Mouse (Mus musculus) liver, embryonic 14.5 days (tissue): ENCODE data around the gene Klf1. TPM values are rescaled to one million over a fixed set of nuclear protein-coding genes. Genes with fewer than 3 reads are reported as not detected.

Experiments
- ATAC-seq: fragments of 200-750 bp; cut with Nextera tagmentation; 2 replicates; pipeline ENCODE4 v1.8.0; 2017; ENCODE audit warnings: moderate number of reproducible peaks, mild to moderate bottlenecking, moderate library complexity; ENCODE audit not compliant: insufficient read depth
- DNase-seq, 3 experiments: peaks; one replicate each; pipeline ENCODE4 v3.0.0-alpha.2; 2012 to 2013; ENCODE audit warnings: low read depth in 3 of 3, low spot score in 3 of 3
- H3K27ac ChIP-seq: fragments of 300-500 bp; sonication (generic); 2 replicates; pipeline ENCODE4 v1.5.1; 2014; ENCODE audit warnings: moderate library complexity, mild to moderate bottlenecking, control low read depth, inconsistent platforms
- H3K27me3 ChIP-seq: fragments of 300-500 bp; sonication (generic); 2 replicates; pipeline ENCODE4 v1.6.1; 2014; ENCODE audit warnings: mild to moderate bottlenecking, low read length, moderate library complexity; ENCODE audit not compliant: control insufficient read depth, insufficient read depth
- H3K36me3 ChIP-seq: fragments of 300-500 bp; sonication (generic); replicated peaks from 2 replicates; pipeline ENCODE4 v1.6.1; 2014; ENCODE audit warnings: low read depth; ENCODE audit not compliant: control insufficient read depth, insufficient read depth
- H3K4me1 ChIP-seq, 2 experiments: fragments of 200-500 bp in 1 of 2; fragments of 300-500 bp in 1 of 2; sonication (generic) in 1 of 2; replicated peaks; 2 replicates each; pipeline ENCODE4 v1.6.1; 2012 to 2014; ENCODE audit warnings: antibody characterized with exemption in 1 of 2, inconsistent platforms in 1 of 2, low read length in 1 of 2; ENCODE audit not compliant: control insufficient read depth in 2 of 2, insufficient read depth in 2 of 2
- H3K4me2 ChIP-seq: fragments of 300-500 bp; sonication (generic); 2 replicates; pipeline ENCODE4 v1.6.1; 2014; ENCODE audit warnings: low read depth, mild to moderate bottlenecking, control low read depth, moderate library complexity
- H3K4me3 ChIP-seq, 2 experiments: fragments of 200-500 bp in 1 of 2; fragments of 300-500 bp in 1 of 2; sonication (generic) in 1 of 2; 2 replicates each; pipeline ENCODE4 v1.5.1; 2012 to 2014; ENCODE audit warnings: low read depth in 2 of 2, low read length in 2 of 2, mild to moderate bottlenecking in 2 of 2, control low read depth in 1 of 2, inconsistent platforms in 1 of 2, moderate library complexity in 1 of 2; ENCODE audit not compliant: insufficient read depth in 1 of 2
- H3K9ac ChIP-seq: fragments of 300-500 bp; sonication (generic); replicated peaks from 2 replicates; pipeline ENCODE4 v1.6.1; 2014; ENCODE audit warnings: mild to moderate bottlenecking, control low read depth, moderate library complexity
- H3K9me3 ChIP-seq: fragments of 300-500 bp; sonication (generic); 2 replicates; pipeline ENCODE4 v1.6.1; 2016; ENCODE audit warnings: low read length, mixed read lengths; ENCODE audit not compliant: control insufficient read depth
- CTCF ChIP-seq: IDR thresholded peaks from 2 replicates; pipeline ENCODE4 v1.5.1; 2016; ENCODE audit warnings: antibody characterized with exemption, low read depth, control low read depth
- EP300 ChIP-seq: IDR thresholded peaks from 2 replicates; pipeline ENCODE4 v1.6.1; 2016; ENCODE audit warnings: antibody characterized with exemption, low read depth
- WGBS: fragments of 180-500 bp; shearing (Covaris S2); extraction: QIAGEN DNeasy Blood & Tissue Kit; methylation state at CpG from one replicate; pipeline ENCODE4 v1.1.7; 2014; ENCODE audit not compliant: insufficient replicate concordance; 5-methylcytosine and 5-hydroxymethylcytosine counted together
- polyA plus RNA-seq, 2 experiments: library from polyadenylated mRNA; depleted of rRNA in 1 of 2; stranded (reverse) in 1 of 2; unstranded in 1 of 2; fragments of >200 nt; fragmentation: Nextera tagmentation in 1 of 2; extraction: Ambion mirVana in 1 of 2; gene quantifications; 2 replicates each; pipeline versions ENCODE4 v1.2.1 to v1.2.3; 2012 to 2014

Klf1 gene
- polyA plus RNA-seq, 2 experiments, result 209 to 522 TPM

GRCm38 (mm10) chr8:84895963-84896362 is 5.8 kb upstream of the Klf1 start:
- ATAC-seq (no peak), DNase-seq (no peak)
- Histone ChIP-seq H3K36me3 (peaks cover 4% of the 10 kb centered on the region; the same call in 1 of the 2 replicates), H3K4me2 (no peak overlapping the region), H3K27ac (no peak overlapping the region), H3K27me3 (no peaks in the 10 kb centered on the region), H3K9ac (no peak overlapping the region), H3K4me1 (peaks cover 23 to 43% of the 10 kb centered on the region in 2 experiments), H3K9me3 (no peaks in the 10 kb centered on the region), H3K4me3 (no peak overlapping the region)
- TF ChIP-seq CTCF, result no peak
- no peak for TF ChIP-seq EP300
- WGBS, result 74% methylated on average over 5 of the region's 5 CpGs

DNA sequence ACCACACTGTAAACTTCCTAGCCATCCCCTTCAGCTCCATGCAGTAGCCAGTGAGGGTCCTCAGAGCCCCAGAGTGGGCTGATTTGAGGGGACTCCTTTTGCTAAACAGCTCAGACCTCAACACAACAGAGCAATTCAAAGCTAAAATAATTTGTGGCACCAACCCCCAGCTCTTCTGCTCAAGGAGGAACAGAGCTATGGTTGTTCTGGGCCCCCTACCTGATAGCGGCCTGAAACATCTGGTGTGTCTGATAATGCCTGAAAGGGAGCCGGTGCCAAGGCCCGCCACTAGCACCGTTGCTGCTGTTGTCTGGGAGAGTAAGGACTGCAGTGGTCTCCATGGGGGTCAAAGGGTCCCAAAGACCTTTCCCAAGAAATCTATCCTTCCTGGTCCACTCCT is 657 bp upstream of the Klf1 start:
- WGBS, result 7% methylated on average over 4 of the region's 4 CpGs
- peak; percentile 80 for ATAC-seq
- H3K4me2 ChIP-seq, result peak overlapping the region; percentile 97

GRCm38 (mm10) chr8:84902367-84902919 is 715 bp downstream of the Klf1 start:
- peak overlapping the region; percentile 97 for H3K27ac ChIP-seq
- DNase-seq, result no peak
- peak overlapping the region; percentile 99 for H3K9ac ChIP-seq
- WGBS, result 1% methylated on average over 24 of the region's 24 CpGs
- peak overlapping the region; percentile 77 to 92 for H3K4me3 ChIP-seq
- H3K9me3 ChIP-seq, result no peaks in the 10 kb centered on the region
- peaks cover 24 to 27% of the 10 kb centered on the region in 2 experiments for H3K4me1 ChIP-seq
- no peaks in the 10 kb centered on the region for H3K27me3 ChIP-seq
- H3K36me3 ChIP-seq, result peaks cover 26% of the 10 kb centered on the region
- TF ChIP-seq EP300, result no peak
- TF ChIP-seq CTCF, result no peak
- peak overlapping the region; percentile 97 for H3K4me2 ChIP-seq
- ATAC-seq, result no peak

More for the DNA sequence above, 657 bp upstream of the Klf1 start:
- H3K4me1 ChIP-seq, result peaks cover 24 to 27% of the 10 kb centered on the region in 2 experiments
- peak overlapping the region; percentile 97 for H3K27ac ChIP-seq
- H3K9me3 ChIP-seq, result no peaks in the 10 kb centered on the region
- H3K4me3 ChIP-seq, result peak overlapping the region; percentile 77 to 92
- peaks cover 26% of the 10 kb centered on the region for H3K36me3 ChIP-seq
- TF ChIP-seq EP300 (peak; percentile 91), CTCF (no peak)
- H3K9ac ChIP-seq, result peak overlapping the region; percentile 99
- H3K27me3 ChIP-seq, result no peaks in the 10 kb centered on the region
- peak; percentile 82 to 85 (median 84) for DNase-seq

DNA sequence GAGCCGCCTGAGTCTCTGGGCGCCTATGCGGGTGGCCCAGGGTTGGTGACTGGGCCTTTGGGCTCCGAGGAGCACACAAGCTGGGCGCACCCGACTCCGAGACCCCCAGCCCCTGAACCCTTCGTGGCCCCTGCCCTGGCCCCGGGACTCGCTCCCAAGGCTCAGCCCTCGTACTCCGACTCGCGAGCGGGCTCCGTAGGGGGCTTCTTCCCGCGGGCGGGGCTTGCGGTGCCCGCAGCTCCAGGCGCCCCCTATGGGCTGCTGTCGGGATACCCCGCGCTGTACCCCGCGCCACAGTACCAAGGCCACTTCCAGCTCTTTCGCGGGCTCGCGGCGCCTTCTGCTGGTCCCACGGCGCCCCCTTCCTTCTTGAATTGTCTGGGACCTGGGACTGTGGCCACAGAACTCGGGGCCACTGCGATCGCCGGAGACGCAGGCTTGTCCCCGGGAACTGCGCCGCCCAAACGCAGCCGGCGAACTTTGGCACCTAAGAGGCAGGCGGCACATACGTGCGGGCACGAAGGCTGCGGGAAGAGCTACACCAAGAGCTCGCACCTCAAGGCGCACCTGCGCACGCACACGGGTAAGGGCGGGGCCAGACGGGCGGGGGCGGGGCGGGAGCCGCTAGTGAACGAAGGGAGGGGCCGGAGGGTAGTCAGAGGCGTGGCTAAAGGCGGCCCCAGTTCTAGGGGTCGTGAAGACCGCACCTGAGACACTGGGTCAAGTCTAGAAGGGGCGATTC is 1.4 kb downstream of the Klf1 start:
- ATAC-seq (peak; percentile 69), DNase-seq (peak; percentile 72 to 78 (median 73))
- TF ChIP-seq CTCF (peak; percentile 91), EP300 (0 out of 2 replicates have a peak, but pooled peaks have one; percentile 36)
- H3K27ac ChIP-seq, result peak overlapping the region; percentile 97
- peak overlapping the region; percentile 99 for H3K9ac ChIP-seq
- peak overlapping the region; percentile 97 for H3K4me2 ChIP-seq
- H3K36me3 ChIP-seq, result peaks cover 26% of the 10 kb centered on the region
- H3K27me3 ChIP-seq, result no peaks in the 10 kb centered on the region
- peaks cover 24 to 30% of the 10 kb centered on the region in 2 experiments for H3K4me1 ChIP-seq
- no peaks in the 10 kb centered on the region for H3K9me3 ChIP-seq
- H3K4me3 ChIP-seq, result peak overlapping the region; percentile 77 to 92
- WGBS, result under 1% methylated on average over 68 of the region's 68 CpGs

- Histone ChIP-seq H3K27me3 (no peaks in the 10 kb centered on the region), H3K9ac (no peak overlapping the region), H3K36me3 (peaks cover 26% of the 10 kb centered on the region), H3K9me3 (no peaks in the 10 kb centered on the region), H3K4me1 (peaks cover 20 to 28% of the 10 kb centered on the region in 2 experiments), H3K4me3 (peak overlapping the region; percentile 29 to 77; a peak in 3 of 4 replicates), H3K27ac (no peak overlapping the region), H3K4me2 (peak overlapping the region; percentile 97)
- no peak for ATAC-seq
- WGBS, result 90% methylated on average over 7 of the region's 7 CpGs
- TF ChIP-seq EP300 (no peak), CTCF (no peak)
- no peak for DNase-seq
Measured at GRCm38 (mm10) chr8:84904351-84904750, 2.6 kb downstream of the Klf1 start.
